Mouse (Mus musculus) heart, embryonic 12.5 days (tissue): ENCODE measurements around the gene Coro6. TPM values are rescaled to one million over a fixed set of nuclear protein-coding genes. Genes with fewer than 3 reads are reported as not detected.

ENCODE experiments used
- ATAC-seq: fragments of 200-750 bp; cut with Nextera tagmentation; 2 replicates; pipeline ENCODE4 v1.8.0; 2017; ENCODE audit warnings: moderate TSS enrichment, moderate library complexity; ENCODE audit not compliant: insufficient number of reproducible peaks, low FRiP score
- H3K27ac ChIP-seq: fragments of 300-500 bp; sonication (generic); 2 replicates; pipeline ENCODE4 v1.5.1; 2016; ENCODE audit warnings: mild to moderate bottlenecking, moderate library complexity; ENCODE audit not compliant: poor library complexity, severe bottlenecking
- H3K27me3 ChIP-seq: fragments of 300-500 bp; sonication (generic); replicated peaks from 2 replicates; pipeline ENCODE4 v1.6.1; 2016; ENCODE audit warnings: mild to moderate bottlenecking, moderate library complexity
- H3K36me3 ChIP-seq: fragments of 300-500 bp; sonication (generic); 2 replicates; pipeline ENCODE4 v1.6.1; 2016; ENCODE audit warnings: mild to moderate bottlenecking, moderate library complexity
- H3K4me1 ChIP-seq: fragments of 300-500 bp; sonication (generic); replicated peaks from 2 replicates; pipeline ENCODE4 v1.6.1; 2016; ENCODE audit warnings: mild to moderate bottlenecking
- H3K4me2 ChIP-seq: fragments of 300-500 bp; sonication (generic); 2 replicates; pipeline ENCODE4 v1.6.1; 2016; ENCODE audit warnings: mild to moderate bottlenecking, moderate library complexity
- H3K4me3 ChIP-seq: fragments of 300-500 bp; sonication (generic); 2 replicates; pipeline ENCODE4 v1.5.1; 2016; ENCODE audit warnings: mild to moderate bottlenecking
- H3K9ac ChIP-seq: fragments of 300-500 bp; sonication (generic); 2 replicates; pipeline ENCODE4 v1.6.1; 2016; ENCODE audit warnings: mild to moderate bottlenecking, moderate library complexity
- H3K9me3 ChIP-seq: fragments of 300-500 bp; sonication (generic); replicated peaks from 2 replicates; pipeline ENCODE4 v1.6.1; 2016; ENCODE audit warnings: mild to moderate bottlenecking, moderate library complexity
- WGBS: fragments of 180-500 bp; shearing (Covaris S2); methylation state at CpG from one replicate; pipeline ENCODE4 v1.1.7; 2016; 5-methylcytosine and 5-hydroxymethylcytosine counted together
- polyA plus RNA-seq: library from polyadenylated mRNA; unstranded; fragments of >200 nt; fragmentation: Nextera tagmentation; extraction: Ambion mirVana; gene quantifications from 2 replicates; pipeline ENCODE4 v1.2.1, GENCODE M21; 2016

Coro6 gene
- polyA plus RNA-seq = 30.1 and 32.0 TPM in 2 replicates

GRCm38 (mm10) chr11:77462283-77463100 lies at the start of gene Coro6:
Gene Coro6 (plus strand): TSS chr11:77462411.
- Histone ChIP-seq H3K27ac (peak within 1 kb of the TSS; percentile 87), H3K9me3 (no peaks in the 10 kb centered on the region), H3K4me1 (peaks cover 58% of the 10 kb centered on the region), H3K27me3 (peaks cover 29% of the 10 kb centered on the region), H3K36me3 (peaks cover 15% of the 10 kb centered on the region), H3K4me2 (peak within 1 kb of the TSS; percentile 81), H3K4me3 (peak within 1 kb of the TSS; percentile 54), H3K9ac (peak within 1 kb of the TSS; percentile 71)
- 1% methylated on average over 66 of the region's 73 CpGs for WGBS
- ATAC-seq = peak; percentile 75

DNA sequence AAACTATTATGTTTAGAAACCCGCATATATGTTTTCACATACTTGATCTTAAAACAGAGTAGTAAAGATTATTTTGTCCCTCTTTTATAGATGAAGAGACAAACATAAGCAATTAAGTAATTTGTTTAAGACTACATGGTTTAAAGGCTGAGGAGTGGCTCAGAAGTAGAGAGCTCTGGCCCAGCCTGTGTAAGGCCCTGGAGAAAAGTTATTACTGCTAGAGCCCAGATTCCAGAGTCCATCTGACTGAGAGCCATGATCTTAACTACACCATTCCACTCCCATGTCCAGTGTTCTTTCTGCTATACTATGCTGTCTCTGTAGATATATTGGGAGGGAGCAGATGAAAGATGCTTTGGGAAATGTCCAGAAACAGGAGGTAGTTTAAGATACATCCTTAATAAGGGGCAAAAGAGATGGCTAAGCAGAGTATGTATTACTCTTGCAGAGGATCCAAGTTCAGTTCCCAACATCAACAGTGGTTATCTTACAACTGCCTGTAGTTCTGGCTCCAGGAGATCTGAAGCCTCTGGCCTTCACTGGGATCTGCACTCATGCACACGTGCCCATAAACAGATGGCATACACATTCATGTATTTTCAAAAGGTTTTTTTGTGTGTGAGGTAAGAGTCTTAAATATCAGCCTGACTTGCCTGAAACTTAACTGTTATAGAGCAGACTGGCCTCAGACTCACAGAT lies 47.9 kb upstream of the Coro6 start:
- Histone ChIP-seq H3K27ac (no peak overlapping the region), H3K27me3 (no peaks in the 10 kb centered on the region)
- WGBS = 76% methylated on average over 2 of the region's 2 CpGs

GRCm38 (mm10) chr11:77416212-77417000 lies 45.8 kb upstream of the Coro6 start:
- ATAC-seq = no peak
- Histone ChIP-seq H3K9ac (no peak overlapping the region), H3K4me3 (no peak overlapping the region), H3K4me1 (peaks cover 18% of the 10 kb centered on the region), H3K27me3 (no peaks in the 10 kb centered on the region), H3K4me2 (no peak overlapping the region), H3K27ac (peak overlapping the region; percentile 29; the same call in 1 of the 2 replicates), H3K36me3 (peaks cover 8% of the 10 kb centered on the region), H3K9me3 (no peaks in the 10 kb centered on the region)
- WGBS = 68% methylated on average over 4 of the region's 4 CpGs

More for the DNA sequence above, 47.9 kb upstream of the Coro6 start:
- no peak overlapping the region for H3K4me3 ChIP-seq
- H3K9ac ChIP-seq = no peak overlapping the region
- peaks cover 7% of the 10 kb centered on the region for H3K36me3 ChIP-seq
- H3K9me3 ChIP-seq = no peaks in the 10 kb centered on the region
- H3K4me2 ChIP-seq = no peak overlapping the region
- peaks cover 15% of the 10 kb centered on the region for H3K4me1 ChIP-seq
- ATAC-seq = no peak

DNA sequence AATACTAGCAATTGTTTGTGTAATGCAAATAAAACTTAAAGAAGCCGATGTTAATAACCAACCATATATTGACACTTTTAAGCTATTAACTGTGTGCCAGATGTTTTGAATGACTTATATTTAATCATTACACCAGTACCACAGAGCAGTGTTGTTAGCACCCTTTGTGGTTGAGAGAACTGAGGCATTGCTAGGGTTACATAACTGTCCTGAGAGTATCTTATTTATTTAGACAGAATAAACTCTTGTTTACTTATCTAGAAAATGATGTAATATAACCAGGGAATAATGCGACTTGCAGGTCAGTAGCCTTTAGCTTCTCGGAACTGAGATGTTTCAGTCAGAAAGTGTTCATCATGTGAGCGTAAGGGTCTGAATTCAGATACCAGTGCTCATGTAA lies 44.2 kb upstream of the Coro6 start:
- H3K27me3 ChIP-seq = no peaks in the 10 kb centered on the region
- H3K36me3 ChIP-seq = peaks cover 17% of the 10 kb centered on the region
- H3K27ac ChIP-seq = no peak overlapping the region
- 87% methylated on average over 4 of the region's 4 CpGs for WGBS
- no peak overlapping the region for H3K9ac ChIP-seq
- no peak for ATAC-seq
- H3K4me2 ChIP-seq = no peak overlapping the region
- no peak overlapping the region for H3K4me3 ChIP-seq
- H3K4me1 ChIP-seq = peaks cover 26% of the 10 kb centered on the region
- H3K9me3 ChIP-seq = no peaks in the 10 kb centered on the region

- H3K4me3 ChIP-seq = no peak overlapping the region
- peak; percentile 96 for ATAC-seq
- H3K36me3 ChIP-seq = peaks cover 45% of the 10 kb centered on the region
- H3K4me2 ChIP-seq = no peak overlapping the region; the same call in 1 of the 2 replicates
- 2% methylated on average over 4 of the region's 4 CpGs for WGBS
- H3K9me3 ChIP-seq = no peaks in the 10 kb centered on the region
- peaks cover 30% of the 10 kb centered on the region for H3K4me1 ChIP-seq
- H3K9ac ChIP-seq = no peak overlapping the region
- H3K27ac ChIP-seq = peak overlapping the region; percentile 99
- H3K27me3 ChIP-seq = no peaks in the 10 kb centered on the region
Measured at GRCm38 (mm10) chr11:77423175-77423859, 38.9 kb upstream of the Coro6 start.

GRCm38 (mm10) chr11:77428446-77428845 lies 33.8 kb upstream of the Coro6 start:
- ATAC-seq = no peak
- no peak overlapping the region for H3K4me3 ChIP-seq
- WGBS = 78% methylated on average over 1 of the region's 1 CpGs
- peaks cover 59% of the 10 kb centered on the region for H3K36me3 ChIP-seq
- H3K9me3 ChIP-seq = no peaks in the 10 kb centered on the region
- no peak overlapping the region for H3K9ac ChIP-seq
- H3K27ac ChIP-seq = no peak overlapping the region
- no peaks in the 10 kb centered on the region for H3K27me3 ChIP-seq
- H3K4me2 ChIP-seq = no peak overlapping the region
- peaks cover 8% of the 10 kb centered on the region for H3K4me1 ChIP-seq

GRCm38 (mm10) chr11:77437026-77437425 lies 25.2 kb upstream of the Coro6 start:
- ATAC-seq = no peak
- no peaks in the 10 kb centered on the region for H3K9me3 ChIP-seq
- H3K36me3 ChIP-seq = peaks cover 44% of the 10 kb centered on the region
- H3K4me3 ChIP-seq = no peak overlapping the region
- WGBS = 86% methylated on average over 2 of the region's 2 CpGs
- peaks cover 6% of the 10 kb centered on the region for H3K4me1 ChIP-seq
- no peaks in the 10 kb centered on the region for H3K27me3 ChIP-seq
- no peak overlapping the region for H3K4me2 ChIP-seq
- H3K9ac ChIP-seq = no peak overlapping the region
- H3K27ac ChIP-seq = no peak overlapping the region

- Histone ChIP-seq H3K4me2 (no peak overlapping the region), H3K27me3 (no peaks in the 10 kb centered on the region), H3K4me3 (no peak overlapping the region), H3K4me1 (peaks cover 28% of the 10 kb centered on the region), H3K27ac (no peak overlapping the region), H3K36me3 (peaks cover 48% of the 10 kb centered on the region), H3K9me3 (no peaks in the 10 kb centered on the region), H3K9ac (no peak overlapping the region)
- no peak for ATAC-seq
- 74% methylated on average over 9 of the region's 9 CpGs for WGBS
Measured at GRCm38 (mm10) chr11:77440081-77440480, 22.1 kb upstream of the Coro6 start.

DNA sequence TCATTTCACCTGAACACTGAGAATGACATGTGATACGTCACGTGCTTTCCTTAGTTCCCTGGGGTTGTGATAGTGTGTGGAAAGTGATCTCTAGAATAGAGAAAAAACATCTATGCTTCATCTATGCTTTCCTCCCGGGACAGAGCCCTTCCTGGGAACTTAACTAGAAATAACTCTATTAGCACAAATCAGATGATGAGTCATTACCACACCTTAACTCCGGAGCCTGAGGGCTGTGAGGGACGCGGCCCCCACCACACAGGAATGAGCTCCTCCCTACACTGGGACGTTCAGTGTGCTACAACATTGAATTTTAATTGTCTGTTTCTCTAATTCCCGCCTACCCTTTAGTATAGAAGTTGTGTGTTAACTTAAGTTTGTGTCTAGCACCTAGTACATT lies 21.2 kb upstream of the Coro6 start:
- peaks cover 48% of the 10 kb centered on the region for H3K36me3 ChIP-seq

More for the DNA sequence above, 21.2 kb upstream of the Coro6 start:
- Histone ChIP-seq H3K4me3 (no peak overlapping the region), H3K4me2 (no peak overlapping the region), H3K27ac (no peak overlapping the region), H3K4me1 (peaks cover 31% of the 10 kb centered on the region), H3K9ac (no peak overlapping the region), H3K27me3 (no peaks in the 10 kb centered on the region), H3K9me3 (no peaks in the 10 kb centered on the region)
- ATAC-seq = no peak
- 77% methylated on average over 8 of the region's 8 CpGs for WGBS
